Mouse (Mus musculus) forebrain, embryonic 16.5 days (tissue): Measurements from ENCODE around the gene Med13l. TPM values are rescaled to one million over a fixed set of nuclear protein-coding genes. Genes with fewer than 3 reads are reported as not detected.
A peak's percentile ranks its signal among the peaks of the same experiment; 100 is the strongest.

Experiments used
- ATAC-seq: fragments of 200-750 bp; cut with Nextera tagmentation; 2 replicates; pipeline ENCODE4 v1.8.0; 2017; ENCODE audit warnings: mild to moderate bottlenecking, moderate library complexity
- H3K27ac ChIP-seq: fragments of 300-500 bp; sonication (generic); 2 replicates; pipeline ENCODE4 v1.5.1; 2014; ENCODE audit warnings: low read length, control low read depth
- H3K27me3 ChIP-seq: fragments of 300-500 bp; sonication (generic); replicated peaks from 2 replicates; pipeline ENCODE4 v1.6.1; 2014; ENCODE audit warnings: low read length; ENCODE audit not compliant: control insufficient read depth, insufficient read depth
- H3K36me3 ChIP-seq: fragments of 300-500 bp; sonication (generic); 2 replicates; pipeline ENCODE4 v1.6.1; 2014; ENCODE audit not compliant: control insufficient read depth, insufficient read depth
- H3K4me1 ChIP-seq: fragments of 300-500 bp; sonication (generic); replicated peaks from 2 replicates; pipeline ENCODE4 v1.6.1; 2014; ENCODE audit warnings: low read length; ENCODE audit not compliant: control insufficient read depth, insufficient read depth
- H3K4me2 ChIP-seq: fragments of 300-500 bp; sonication (generic); 2 replicates; pipeline ENCODE4 v1.6.1; 2014; ENCODE audit warnings: mild to moderate bottlenecking, low read length, control low read depth
- H3K4me3 ChIP-seq: fragments of 300-500 bp; sonication (generic); replicated peaks from 2 replicates; pipeline ENCODE4 v1.5.1; 2014; ENCODE audit warnings: mild to moderate bottlenecking, low read length, control low read depth
- H3K9ac ChIP-seq: fragments of 300-500 bp; sonication (generic); replicated peaks from 2 replicates; pipeline ENCODE4 v1.6.1; 2014; ENCODE audit warnings: low read depth, low read length, control low read depth
- H3K9me3 ChIP-seq: fragments of 300-500 bp; sonication (generic); 2 replicates; pipeline ENCODE4 v1.6.1; 2016; ENCODE audit warnings: low read length; ENCODE audit not compliant: control insufficient read depth
- WGBS: fragments of 180-500 bp; shearing (Covaris S2); extraction: QIAGEN DNeasy Blood & Tissue Kit; methylation state at CpG from one replicate; pipeline ENCODE4 v1.1.7; 2014; 5-methylcytosine and 5-hydroxymethylcytosine counted together
- polyA plus RNA-seq: library from polyadenylated mRNA; unstranded; fragments of >200 nt; fragmentation: Nextera tagmentation; extraction: Ambion mirVana; gene quantifications from 2 replicates; pipeline ENCODE4 v1.2.1, GENCODE M21; 2015

The Med13l gene
- polyA plus RNA-seq, 1 experiment from 2014 or later = 24.9 TPM

GRCm38 (mm10) chr5:118543816-118544215, 16.7 kb upstream of the Med13l start:
- Histone ChIP-seq H3K27me3 (no peaks in the 10 kb centered on the region), H3K36me3 (no peaks in the 10 kb centered on the region), H3K27ac (no peak overlapping the region), H3K4me1 (peaks cover 3% of the 10 kb centered on the region), H3K9ac (no peak overlapping the region), H3K4me3 (no peak overlapping the region), H3K4me2 (no peak overlapping the region), H3K9me3 (peaks cover 3% of the 10 kb centered on the region; the same call in 1 of the 2 replicates)
- no peak for ATAC-seq
- WGBS = 89% methylated on average over 2 of the region's 2 CpGs

GRCm38 (mm10) chr5:118550493-118550892, 10.0 kb upstream of the Med13l start:
- H3K27me3 ChIP-seq = no peaks in the 10 kb centered on the region
- no peaks in the 10 kb centered on the region for H3K4me1 ChIP-seq
- no peak overlapping the region for H3K4me2 ChIP-seq
- WGBS = 87% methylated on average over 5 of the region's 5 CpGs
- H3K4me3 ChIP-seq = no peak overlapping the region
- no peaks in the 10 kb centered on the region for H3K36me3 ChIP-seq
- no peak overlapping the region for H3K27ac ChIP-seq
- no peak overlapping the region for H3K9ac ChIP-seq
- ATAC-seq = no peak
- no peaks in the 10 kb centered on the region for H3K9me3 ChIP-seq

GRCm38 (mm10) chr5:118553290-118553689, 7.2 kb upstream of the Med13l start:
- H3K9ac ChIP-seq = no peak overlapping the region
- H3K4me2 ChIP-seq = no peak overlapping the region
- no peak for ATAC-seq
- no peak overlapping the region for H3K27ac ChIP-seq
- H3K9me3 ChIP-seq = no peaks in the 10 kb centered on the region
- no peaks in the 10 kb centered on the region for H3K27me3 ChIP-seq
- no peaks in the 10 kb centered on the region for H3K4me1 ChIP-seq
- no peaks in the 10 kb centered on the region for H3K36me3 ChIP-seq
- H3K4me3 ChIP-seq = no peak overlapping the region

GRCm38 (mm10) chr5:118555305-118555704, 5.2 kb upstream of the Med13l start:
- no peaks in the 10 kb centered on the region for H3K36me3 ChIP-seq
- H3K4me3 ChIP-seq = no peak overlapping the region
- no peaks in the 10 kb centered on the region for H3K27me3 ChIP-seq
- no peaks in the 10 kb centered on the region for H3K9me3 ChIP-seq
- no peak overlapping the region for H3K4me2 ChIP-seq
- ATAC-seq = no peak
- 95% methylated on average over 4 of the region's 4 CpGs for WGBS
- no peak overlapping the region for H3K9ac ChIP-seq
- no peaks in the 10 kb centered on the region for H3K4me1 ChIP-seq
- no peak overlapping the region for H3K27ac ChIP-seq

GRCm38 (mm10) chr5:118556387-118556937, 4.0 kb upstream of the Med13l start:
- H3K4me1 ChIP-seq = no peaks in the 10 kb centered on the region
- H3K9me3 ChIP-seq = no peaks in the 10 kb centered on the region
- H3K9ac ChIP-seq = no peak overlapping the region
- H3K27me3 ChIP-seq = no peaks in the 10 kb centered on the region
- 32% methylated on average over 12 of the region's 12 CpGs for WGBS
- no peak overlapping the region for H3K4me3 ChIP-seq
- no peaks in the 10 kb centered on the region for H3K36me3 ChIP-seq
- no peak for ATAC-seq
- H3K27ac ChIP-seq = no peak overlapping the region
- no peak overlapping the region for H3K4me2 ChIP-seq

GRCm38 (mm10) chr5:118558841-118559240, 1.6 kb upstream of the Med13l start:
- H3K9ac ChIP-seq = no peak overlapping the region
- peaks cover 17% of the 10 kb centered on the region for H3K4me1 ChIP-seq
- WGBS = 87% methylated on average over 6 of the region's 6 CpGs
- ATAC-seq = no peak
- no peaks in the 10 kb centered on the region for H3K36me3 ChIP-seq
- H3K4me3 ChIP-seq = no peak overlapping the region
- H3K4me2 ChIP-seq = no peak overlapping the region
- no peaks in the 10 kb centered on the region for H3K9me3 ChIP-seq
- H3K27me3 ChIP-seq = no peaks in the 10 kb centered on the region
- H3K27ac ChIP-seq = no peak overlapping the region

- Histone ChIP-seq H3K4me1 (peaks cover 25% of the 10 kb centered on the region), H3K27ac (peak overlapping the region; percentile 98), H3K36me3 (no peaks in the 10 kb centered on the region), H3K27me3 (no peaks in the 10 kb centered on the region), H3K9ac (peak overlapping the region; percentile 96), H3K4me2 (peak overlapping the region; percentile 68), H3K9me3 (no peaks in the 10 kb centered on the region), H3K4me3 (peak overlapping the region; percentile 89)
- ATAC-seq = peak; percentile 90
- WGBS = under 1% methylated on average over 73 of the region's 101 CpGs
Observed at GRCm38 (mm10) chr5:118559584-118560384, 695 bp upstream of the Med13l start.

GRCm38 (mm10) chr5:118561086-118561987, 858 bp downstream of the Med13l start:
- Histone ChIP-seq H3K4me3 (peak overlapping the region; percentile 89), H3K36me3 (no peaks in the 10 kb centered on the region), H3K4me1 (peaks cover 36% of the 10 kb centered on the region), H3K27ac (peak overlapping the region; percentile 97), H3K4me2 (peak overlapping the region; percentile 71), H3K9me3 (no peaks in the 10 kb centered on the region), H3K9ac (peak overlapping the region; percentile 89), H3K27me3 (no peaks in the 10 kb centered on the region)
- ATAC-seq = 0 out of 2 replicates have a peak, but pooled peaks have one; percentile 6
- WGBS = under 1% methylated on average over 58 of the region's 59 CpGs

GRCm38 (mm10) chr5:118562206-118562605, 1.7 kb downstream of the Med13l start:
- peaks cover 39% of the 10 kb centered on the region for H3K4me1 ChIP-seq
- no peak for ATAC-seq
- peak overlapping the region; percentile 71 for H3K4me2 ChIP-seq
- no peaks in the 10 kb centered on the region for H3K9me3 ChIP-seq
- H3K4me3 ChIP-seq = peak overlapping the region; percentile 89
- H3K9ac ChIP-seq = peak overlapping the region; percentile 89
- WGBS = 28% methylated on average over 3 of the region's 3 CpGs
- no peaks in the 10 kb centered on the region for H3K36me3 ChIP-seq
- H3K27ac ChIP-seq = no peak overlapping the region
- no peaks in the 10 kb centered on the region for H3K27me3 ChIP-seq
